Mouse (Mus musculus) spleen, adult 2 months (tissue): Measurements from ENCODE around the gene Lgmn. TPM values are rescaled to one million over a fixed set of nuclear protein-coding genes. Genes with fewer than 3 reads are reported as not detected.

Experiments used
- DNase-seq, 2 experiments: peaks; one replicate each; pipeline versions ENCODE4 v3.0.0 to v3.0.0-alpha.2; 2012 to 2021; ENCODE audit warnings: low spot score in 2 of 2, low read depth in 1 of 2
- H3K27ac ChIP-seq: fragments of 200-500 bp; 2 replicates; pipeline ENCODE4 v1.5.1; 2012; ENCODE audit warnings: low read length, inconsistent platforms; ENCODE audit not compliant: insufficient read depth
- H3K27me3 ChIP-seq: fragments of 200-500 bp; 2 replicates; pipeline ENCODE4 v1.6.1; 2012; ENCODE audit warnings: mild to moderate bottlenecking, moderate library complexity, low read length, inconsistent platforms; ENCODE audit not compliant: control insufficient read depth, insufficient read depth
- H3K36me3 ChIP-seq: fragments of 200-500 bp; 2 replicates; pipeline ENCODE4 v1.6.1; 2012; ENCODE audit warnings: mild to moderate bottlenecking, low read length, inconsistent platforms; ENCODE audit not compliant: control insufficient read depth, insufficient read depth
- H3K4me1 ChIP-seq: fragments of 200-500 bp; 2 replicates; pipeline ENCODE4 v1.6.1; 2011; ENCODE audit warnings: inconsistent platforms; ENCODE audit not compliant: control insufficient read depth, insufficient read depth, insufficient read length
- H3K4me3 ChIP-seq: fragments of 200-500 bp; 2 replicates; pipeline ENCODE4 v1.5.1; 2011; ENCODE audit warnings: mild to moderate bottlenecking, inconsistent platforms; ENCODE audit not compliant: insufficient read depth, insufficient read length; ENCODE audit errors: extremely low read depth
- CTCF ChIP-seq: fragments of 200-500 bp; IDR thresholded peaks from 2 replicates; pipeline ENCODE4 v1.5.1; 2011; ENCODE audit warnings: mild to moderate bottlenecking, inconsistent platforms; ENCODE audit not compliant: insufficient read depth, insufficient read length, insufficient replicate concordance; ENCODE audit errors: extremely low read depth
- POLR2A ChIP-seq: fragments of 200-500 bp; IDR thresholded peaks from 2 replicates; pipeline ENCODE4 v1.6.1; 2011; ENCODE audit warnings: low read depth, low read length, inconsistent platforms
- WGBS: fragments of 180-500 bp; shearing (Covaris S2); methylation state at CpG from one replicate; pipeline ENCODE4 v1.1.7; 2018; 5-methylcytosine and 5-hydroxymethylcytosine counted together
- polyA plus RNA-seq: library from polyadenylated mRNA; depleted of rRNA; stranded (reverse); fragments of >200 nt; gene quantifications from 2 replicates; pipeline ENCODE4 v1.2.3, GENCODE M21; 2012

Lgmn gene
- polyA plus RNA-seq, 1 experiment, result 111 TPM

DNA sequence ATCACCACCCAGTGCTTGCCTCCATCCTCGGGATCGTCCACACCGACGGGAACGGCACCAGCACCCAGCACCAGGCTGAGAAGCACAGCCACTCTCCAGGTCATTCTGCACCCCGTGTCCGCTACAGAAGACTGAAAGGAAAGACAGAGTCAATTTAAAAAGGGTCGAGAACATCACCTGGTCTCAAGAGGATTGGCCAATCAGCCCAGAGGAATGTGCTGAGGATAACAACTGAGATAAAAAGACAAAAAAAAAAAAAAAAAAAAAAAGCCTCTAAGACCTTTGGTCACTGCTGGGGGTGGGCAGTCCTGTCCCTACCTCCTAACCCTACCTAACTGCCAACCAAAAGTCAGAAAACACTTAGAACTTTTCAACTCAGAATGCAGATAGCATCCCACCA lies 16.0 kb downstream of the Lgmn start:
- peaks cover 22% of the 10 kb centered on the region for H3K36me3 ChIP-seq
- H3K27ac ChIP-seq, result no peak overlapping the region
- H3K4me1 ChIP-seq, result peaks cover 3% of the 10 kb centered on the region; the same call in 1 of the 2 replicates
- H3K4me3 ChIP-seq, result no peak overlapping the region
- DNase-seq, result no peak
- TF ChIP-seq CTCF, result no peak
- TF ChIP-seq POLR2A, result no peak
- WGBS, result 97% methylated on average over 8 of the region's 8 CpGs
- no peaks in the 10 kb centered on the region for H3K27me3 ChIP-seq

DNA sequence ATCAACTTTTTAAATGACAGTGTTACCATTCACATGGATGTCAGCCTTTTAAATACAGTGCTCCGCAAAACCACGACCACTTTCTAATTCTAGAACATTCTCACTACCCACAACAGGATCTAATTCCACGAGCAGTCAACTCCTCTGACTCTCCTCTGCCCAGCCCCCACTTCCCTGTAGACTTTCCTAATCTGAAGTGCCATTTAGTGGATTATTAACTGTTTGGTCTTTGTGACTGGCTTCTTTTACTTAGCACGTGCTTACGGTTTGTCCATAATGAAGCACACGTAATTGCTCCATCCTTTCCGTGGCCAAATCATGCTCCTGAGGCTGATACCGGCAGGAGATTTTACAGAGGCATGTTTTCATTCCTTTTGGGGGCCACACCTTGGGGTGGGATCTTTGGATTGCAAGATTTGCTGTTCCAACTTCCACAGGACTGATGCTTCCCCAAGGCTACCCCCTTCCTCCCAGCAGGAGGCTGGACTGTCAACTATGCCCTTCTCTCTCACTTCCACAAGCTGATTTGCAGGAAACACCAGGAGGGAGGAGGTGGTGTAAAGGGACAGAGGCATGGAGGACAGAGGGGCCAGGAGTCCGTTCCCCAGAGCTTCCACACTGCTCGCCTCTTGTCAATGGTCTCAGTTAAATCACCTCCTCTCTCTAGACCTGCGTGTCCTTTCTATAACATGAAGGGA lies 16.8 kb downstream of the Lgmn start:
- 84% methylated on average over 11 of the region's 11 CpGs for WGBS
- Histone ChIP-seq H3K27ac (no peak overlapping the region), H3K36me3 (peaks cover 22% of the 10 kb centered on the region), H3K4me1 (peaks cover 3% of the 10 kb centered on the region; the same call in 1 of the 2 replicates), H3K4me3 (no peak overlapping the region), H3K27me3 (no peaks in the 10 kb centered on the region)
- TF ChIP-seq POLR2A (no peak), CTCF (no peak)
- DNase-seq, result no peak

DNA sequence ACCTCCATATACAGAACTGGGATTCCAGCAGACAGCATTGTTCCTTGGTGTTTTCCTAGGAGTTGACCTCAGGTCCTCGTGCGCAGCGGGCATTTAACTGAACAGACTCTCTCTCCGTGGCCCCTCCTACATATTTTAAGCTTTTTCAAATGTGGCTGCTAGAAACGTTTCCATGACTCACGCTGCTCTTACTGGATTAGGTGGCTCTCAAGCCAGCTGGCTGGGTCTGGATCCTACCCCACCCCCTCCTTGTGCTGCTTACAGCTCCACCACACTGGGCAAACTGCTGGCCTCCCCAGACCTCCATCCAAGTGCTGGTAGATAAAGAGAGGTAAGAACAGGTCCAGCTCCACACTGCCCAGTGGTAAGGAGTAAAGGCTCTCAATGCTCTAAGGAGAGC lies 17.5 kb downstream of the Lgmn start:
- no peak for DNase-seq
- peaks cover 3% of the 10 kb centered on the region; the same call in 1 of the 2 replicates for H3K4me1 ChIP-seq
- WGBS, result 85% methylated on average over 6 of the region's 6 CpGs
- no peak for TF ChIP-seq CTCF
- no peak for TF ChIP-seq POLR2A
- no peak overlapping the region for H3K27ac ChIP-seq
- H3K36me3 ChIP-seq, result peaks cover 22% of the 10 kb centered on the region
- no peaks in the 10 kb centered on the region for H3K27me3 ChIP-seq
- no peak overlapping the region for H3K4me3 ChIP-seq

DNA sequence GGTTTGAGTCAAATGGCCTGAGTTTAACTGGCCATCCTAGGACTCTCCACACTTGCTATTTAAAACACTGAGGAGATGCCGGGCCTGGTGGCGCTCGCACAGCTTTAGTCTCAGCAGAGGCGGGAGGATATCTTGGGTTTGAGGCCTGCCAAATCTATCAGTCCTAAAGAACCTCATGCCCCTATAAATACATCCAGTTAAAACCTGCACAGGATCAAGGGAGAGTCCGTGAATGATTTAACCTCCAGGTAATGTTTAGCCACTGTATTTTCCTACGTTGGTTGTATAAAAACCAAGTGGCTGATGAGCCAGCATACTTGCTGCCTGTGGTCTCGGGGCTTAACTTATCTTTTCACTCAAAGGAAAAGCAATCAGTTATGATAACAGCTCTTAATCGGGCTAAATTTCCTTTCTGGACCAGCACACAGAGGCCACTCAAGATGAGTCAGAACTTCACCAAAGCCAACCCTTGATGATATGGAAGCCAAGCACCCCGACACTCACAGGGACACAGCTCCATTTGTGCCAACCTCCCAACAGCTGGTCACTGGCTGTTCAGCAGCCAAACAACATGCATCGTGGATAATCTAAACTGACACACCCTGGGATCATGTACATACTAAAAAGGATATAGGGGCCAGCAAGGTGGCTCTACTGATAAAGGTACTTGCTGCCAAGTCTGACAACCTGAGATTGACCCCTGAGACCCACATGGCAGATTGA lies 19.3 kb downstream of the Lgmn start:
- H3K4me1 ChIP-seq, result peaks cover 3% of the 10 kb centered on the region; the same call in 1 of the 2 replicates
- H3K36me3 ChIP-seq, result peaks cover 20% of the 10 kb centered on the region
- no peaks in the 10 kb centered on the region for H3K27me3 ChIP-seq
- no peak for DNase-seq
- no peak overlapping the region for H3K27ac ChIP-seq
- 82% methylated on average over 10 of the region's 10 CpGs for WGBS
- TF ChIP-seq CTCF, result no peak
- no peak for TF ChIP-seq POLR2A
- no peak overlapping the region for H3K4me3 ChIP-seq

DNA sequence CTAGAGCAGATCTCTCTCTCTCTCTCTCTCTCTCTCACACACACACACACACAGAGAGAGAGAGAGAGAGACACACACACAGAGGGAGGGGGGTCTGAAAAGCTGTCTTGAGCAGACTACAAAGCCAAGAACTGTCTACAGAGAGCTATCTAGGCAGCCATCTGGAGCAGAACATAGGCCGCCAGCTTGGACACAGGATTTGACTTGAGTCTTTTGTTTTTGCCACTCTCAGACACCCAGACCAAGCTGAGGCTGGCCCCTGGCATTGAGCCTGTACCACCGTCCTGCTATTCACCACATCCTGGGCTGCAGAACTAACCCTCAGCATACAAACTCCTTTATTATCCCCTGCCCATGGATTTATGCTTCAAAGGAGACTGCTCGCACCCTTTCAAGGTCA lies 20.1 kb downstream of the Lgmn start:
- H3K27me3 ChIP-seq, result no peaks in the 10 kb centered on the region
- peaks cover 22% of the 10 kb centered on the region for H3K36me3 ChIP-seq
- no peak overlapping the region for H3K4me3 ChIP-seq
- no peak for DNase-seq
- no peaks in the 10 kb centered on the region for H3K4me1 ChIP-seq
- WGBS, result 56% methylated on average over 3 of the region's 3 CpGs
- H3K27ac ChIP-seq, result no peak overlapping the region
- no peak for TF ChIP-seq CTCF
- no peak for TF ChIP-seq POLR2A

DNA sequence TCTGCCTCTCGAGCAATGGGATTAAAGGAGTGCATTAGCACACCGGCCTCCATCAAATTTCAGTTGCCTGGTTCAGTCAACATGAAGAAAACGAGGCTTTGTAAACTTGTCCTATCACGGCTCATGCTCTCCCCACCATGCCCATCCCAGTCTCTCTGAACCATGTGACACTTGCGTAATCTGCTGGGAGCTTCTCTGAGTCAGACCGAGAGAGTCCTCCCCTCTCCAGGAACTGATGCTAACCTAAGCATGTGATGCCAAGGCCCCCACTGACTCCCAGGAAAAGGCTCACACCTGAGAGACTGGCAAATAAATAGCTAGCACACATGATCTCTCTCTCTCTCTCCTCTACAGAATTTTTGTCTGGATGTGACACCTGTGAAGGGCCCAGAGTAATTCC lies 21.9 kb downstream of the Lgmn start:
- no peak for DNase-seq
- Histone ChIP-seq H3K4me3 (no peak overlapping the region), H3K4me1 (no peaks in the 10 kb centered on the region), H3K27ac (no peak overlapping the region), H3K36me3 (peaks cover 18% of the 10 kb centered on the region), H3K27me3 (no peaks in the 10 kb centered on the region)
- 87% methylated on average over 6 of the region's 6 CpGs for WGBS
- no peak for TF ChIP-seq CTCF
- no peak for TF ChIP-seq POLR2A

DNA sequence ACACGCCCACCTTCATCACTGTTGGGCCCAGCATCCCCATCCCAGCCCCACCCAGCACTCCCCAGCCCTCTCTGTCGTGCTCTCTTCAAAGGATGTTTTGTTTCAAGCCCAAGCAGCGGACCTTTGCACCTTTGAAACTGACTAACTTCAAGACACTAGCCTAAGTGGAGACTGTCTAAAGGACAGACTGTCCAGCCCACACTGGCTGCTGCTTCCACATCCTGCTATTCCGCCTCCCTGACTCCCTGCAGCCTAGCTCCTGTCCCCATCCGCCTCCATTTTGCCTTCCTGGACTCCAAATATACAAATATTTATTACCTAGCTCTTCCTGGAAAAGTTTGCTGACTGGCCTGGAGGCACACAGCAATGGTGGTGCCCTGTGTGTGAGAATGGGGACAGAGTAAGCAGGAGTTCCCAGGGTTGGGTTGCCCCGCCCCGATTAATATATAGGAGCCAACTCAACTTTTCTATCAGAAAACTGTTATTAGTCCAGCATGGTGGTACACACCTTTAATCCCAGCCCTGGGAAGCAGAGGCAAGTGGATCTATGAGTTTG lies 22.6 kb downstream of the Lgmn start:
- TF ChIP-seq POLR2A (no peak), CTCF (no peak)
- H3K36me3 ChIP-seq, result peaks cover 15% of the 10 kb centered on the region
- H3K27me3 ChIP-seq, result no peaks in the 10 kb centered on the region
- no peak overlapping the region for H3K27ac ChIP-seq
- 93% methylated on average over 7 of the region's 7 CpGs for WGBS
- H3K4me1 ChIP-seq, result no peaks in the 10 kb centered on the region
- H3K4me3 ChIP-seq, result no peak overlapping the region
- DNase-seq, result no peak
